Mouse (Mus musculus): ENCODE results near the gene Ptdss2. TPM values are rescaled to one million over a fixed set of nuclear protein-coding genes. Genes with fewer than 3 reads are reported as not detected.

The Ptdss2 gene
- polyA plus RNA-seq, 1 experiment from 2014 or later, result 64.9 TPM

DNA sequence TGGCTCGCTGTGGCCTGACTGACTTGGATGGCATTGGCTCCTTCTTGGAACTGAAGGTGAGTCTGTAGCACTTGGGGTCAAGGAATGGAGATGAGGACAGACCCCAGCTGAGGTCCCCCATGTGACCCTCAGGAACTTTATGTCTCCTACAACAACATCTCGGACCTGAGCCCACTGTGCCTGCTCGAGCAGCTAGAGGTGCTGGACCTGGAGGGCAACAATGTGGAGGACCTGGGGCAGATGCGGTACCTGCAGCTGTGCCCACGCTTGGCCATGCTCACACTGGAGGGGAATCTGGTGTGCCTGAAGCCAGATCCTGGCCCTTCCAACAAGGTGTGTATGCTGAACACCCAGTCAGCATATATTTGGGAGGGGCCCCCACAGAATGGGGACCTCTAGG is 83.3 kb downstream of the Ptdss2 start:
- H3K27ac ChIP-seq, result no peak overlapping the region
- no peak for ATAC-seq (ENCODE audit: low FRiP score)
- no peak overlapping the region for H3K4me2 ChIP-seq
- no peak overlapping the region for H3K4me3 ChIP-seq (replicated peaks)
- H3K9me3 ChIP-seq, result no peaks in the 10 kb centered on the region
- H3K36me3 ChIP-seq (replicated peaks), result no peaks in the 10 kb centered on the region
- no peak overlapping the region for H3K9ac ChIP-seq
- no peaks in the 10 kb centered on the region for H3K4me1 ChIP-seq
- 90% methylated on average over 5 of the region's 5 CpGs for WGBS
- no peaks in the 10 kb centered on the region for H3K27me3 ChIP-seq

GRCm38 (mm10) chr7:141206182-141206937 is 84.2 kb downstream of the Ptdss2 start:
- no peak overlapping the region for H3K27ac ChIP-seq
- no peaks in the 10 kb centered on the region for H3K4me1 ChIP-seq
- WGBS, result 91% methylated on average over 18 of the region's 18 CpGs
- no peak for ATAC-seq (ENCODE audit: low FRiP score)
- H3K36me3 ChIP-seq (replicated peaks), result no peaks in the 10 kb centered on the region
- H3K4me3 ChIP-seq (replicated peaks), result no peak overlapping the region
- no peaks in the 10 kb centered on the region for H3K9me3 ChIP-seq
- H3K27me3 ChIP-seq, result no peaks in the 10 kb centered on the region
- no peak overlapping the region for H3K9ac ChIP-seq
- no peak overlapping the region for H3K4me2 ChIP-seq

Other genes with a start within 250 kb of the Ptdss2 start
- gene Psmd13, start 240.4 kb upstream of the Ptdss2 start, polyA plus RNA-seq (2016; fragmentation: Nextera tagmentation; extraction: Ambion mirVana), result 307 and 318 TPM in 2 replicates
- 24.7 and 26.1 TPM in 2 replicates for gene Sirt3, start 240.1 kb upstream of the Ptdss2 start, polyA plus RNA-seq (2016; fragmentation: Nextera tagmentation; extraction: Ambion mirVana)
- gene Cox8b, start 221.9 kb upstream of the Ptdss2 start, polyA plus RNA-seq (2016; fragmentation: Nextera tagmentation; extraction: Ambion mirVana), result not detected in 2 replicates
- 0.13 and 0.17 TPM in 2 replicates for gene Nlrp6, start 201.5 kb upstream of the Ptdss2 start, polyA plus RNA-seq (2016; fragmentation: Nextera tagmentation; extraction: Ambion mirVana)
- 12.7 and 12.9 TPM in 2 replicates for gene Pgghg, start 181.0 kb upstream of the Ptdss2 start, polyA plus RNA-seq (2016; fragmentation: Nextera tagmentation; extraction: Ambion mirVana)
- 0.78 and 1.4 TPM in 2 replicates for gene Ifitm5, start 172.1 kb upstream of the Ptdss2 start, polyA plus RNA-seq (2016; fragmentation: Nextera tagmentation; extraction: Ambion mirVana)
- gene Gm45717, start 166.4 kb upstream of the Ptdss2 start, polyA plus RNA-seq (2016; fragmentation: Nextera tagmentation; extraction: Ambion mirVana), result not detected in 2 replicates
- 178 and 217 TPM in 2 replicates for gene Ifitm2, start 166.4 kb upstream of the Ptdss2 start, polyA plus RNA-seq (2016; fragmentation: Nextera tagmentation; extraction: Ambion mirVana)
- gene Ifitm1, start 155.2 kb upstream of the Ptdss2 start, polyA plus RNA-seq (2016; fragmentation: Nextera tagmentation; extraction: Ambion mirVana), result 5.8 and 6.2 TPM in 2 replicates
- gene Ifitm3, start 111.6 kb upstream of the Ptdss2 start, polyA plus RNA-seq (2016; fragmentation: Nextera tagmentation; extraction: Ambion mirVana), result 11.6 and 13.0 TPM in 2 replicates
- gene Ifitm6, start 104.5 kb upstream of the Ptdss2 start, polyA plus RNA-seq (2016; fragmentation: Nextera tagmentation; extraction: Ambion mirVana), result not detected in 2 replicates
- gene Gm17387, start 93.3 kb upstream of the Ptdss2 start, polyA plus RNA-seq (2016; fragmentation: Nextera tagmentation; extraction: Ambion mirVana), result not detected in 2 replicates
- gene B4galnt4, start 61.3 kb upstream of the Ptdss2 start, polyA plus RNA-seq (2016; fragmentation: Nextera tagmentation; extraction: Ambion mirVana), result 40.7 and 43.6 TPM in 2 replicates
- 1.3 and 1.5 TPM in 2 replicates for gene Pkp3, start 44.2 kb upstream of the Ptdss2 start, polyA plus RNA-seq (2016; fragmentation: Nextera tagmentation; extraction: Ambion mirVana)
- gene Sigirr, start 21.8 kb upstream of the Ptdss2 start, polyA plus RNA-seq (2016; fragmentation: Nextera tagmentation; extraction: Ambion mirVana), result 1.3 and 1.5 TPM in 2 replicates
- 0.31 and 0.37 TPM in 2 replicates for gene Ano9, start 4.6 kb upstream of the Ptdss2 start, polyA plus RNA-seq (2016; fragmentation: Nextera tagmentation; extraction: Ambion mirVana)
- 47.2 and 49.7 TPM in 2 replicates for gene Rnh1, start 50.5 kb downstream of the Ptdss2 start, polyA plus RNA-seq (2016; fragmentation: Nextera tagmentation; extraction: Ambion mirVana)
- gene Hras, start 71.6 kb downstream of the Ptdss2 start, polyA plus RNA-seq (2016; fragmentation: Nextera tagmentation; extraction: Ambion mirVana), result 79.1 and 89.4 TPM in 2 replicates
- gene Lrrc56, start 71.8 kb downstream of the Ptdss2 start, polyA plus RNA-seq (2016; fragmentation: Nextera tagmentation; extraction: Ambion mirVana), result 14.2 and 16.0 TPM in 2 replicates
- 3.3 and 3.7 TPM in 2 replicates for gene Lmntd2, start 91.7 kb downstream of the Ptdss2 start, polyA plus RNA-seq (2016; fragmentation: Nextera tagmentation; extraction: Ambion mirVana)
- 35.4 and 38.5 TPM in 2 replicates for gene Rassf7, start 93.5 kb downstream of the Ptdss2 start, polyA plus RNA-seq (2016; fragmentation: Nextera tagmentation; extraction: Ambion mirVana)
- 106 and 107 TPM in 2 replicates for gene Phrf1, start 106.4 kb downstream of the Ptdss2 start, polyA plus RNA-seq (2016; fragmentation: Nextera tagmentation; extraction: Ambion mirVana)
- 0.69 and 0.83 TPM in 2 replicates for gene Irf7, start 144.1 kb downstream of the Ptdss2 start, polyA plus RNA-seq (2016; fragmentation: Nextera tagmentation; extraction: Ambion mirVana)
- gene Cdhr5, start 154.4 kb downstream of the Ptdss2 start, polyA plus RNA-seq (2016; fragmentation: Nextera tagmentation; extraction: Ambion mirVana), result not detected in 2 replicates
- 0.70 TPM in 1 of 2 replicates, not detected in the other for gene Sct, start 156.8 kb downstream of the Ptdss2 start, polyA plus RNA-seq (2016; fragmentation: Nextera tagmentation; extraction: Ambion mirVana)
- gene Drd4, start 169.6 kb downstream of the Ptdss2 start, polyA plus RNA-seq (2016; fragmentation: Nextera tagmentation; extraction: Ambion mirVana), result 0.38 and 0.60 TPM in 2 replicates
- 74.0 and 78.4 TPM in 2 replicates for gene Deaf1, start 205.3 kb downstream of the Ptdss2 start, polyA plus RNA-seq (2016; fragmentation: Nextera tagmentation; extraction: Ambion mirVana)
- gene Tmem80, start 205.4 kb downstream of the Ptdss2 start, polyA plus RNA-seq (2016; fragmentation: Nextera tagmentation; extraction: Ambion mirVana), result 59.9 and 63.6 TPM in 2 replicates
- gene Eps8l2, start 216.5 kb downstream of the Ptdss2 start, polyA plus RNA-seq (2016; fragmentation: Nextera tagmentation; extraction: Ambion mirVana), result 1.2 and 1.7 TPM in 2 replicates